Mouse (Mus musculus) intestine, embryonic 14.5 days (tissue): ENCODE data around the gene Furin. TPM values are rescaled to one million over a fixed set of nuclear protein-coding genes. Genes with fewer than 3 reads are reported as not detected.

Experiments used
- ATAC-seq: fragments of 200-750 bp; cut with Nextera tagmentation; replicated peaks from 2 replicates; pipeline ENCODE4 v1.8.0; 2017; ENCODE audit warnings: low read depth, moderate number of reproducible peaks, moderate TSS enrichment, moderate library complexity; ENCODE audit not compliant: low FRiP score, low TSS enrichment
- DNase-seq: peaks from one replicate; pipeline ENCODE4 v3.0.0-alpha.2; 2018; ENCODE audit warnings: low spot score
- H3K27ac ChIP-seq: fragments of 300-500 bp; sonication (generic); 2 replicates; pipeline ENCODE4 v1.5.1; 2014; ENCODE audit warnings: low read depth, mild to moderate bottlenecking, control low read depth
- H3K27me3 ChIP-seq: fragments of 300-500 bp; sonication (generic); replicated peaks from 2 replicates; pipeline ENCODE4 v1.6.1; 2014; ENCODE audit warnings: low read length, control low read depth; ENCODE audit not compliant: control insufficient read depth, insufficient read depth
- H3K36me3 ChIP-seq: fragments of 300-500 bp; sonication (generic); 2 replicates; pipeline ENCODE4 v1.6.1; 2014; ENCODE audit warnings: low read length, control low read depth; ENCODE audit not compliant: control insufficient read depth, insufficient read depth
- H3K4me1 ChIP-seq: fragments of 300-500 bp; sonication (generic); replicated peaks from 2 replicates; pipeline ENCODE4 v1.6.1; 2014; ENCODE audit warnings: low read length, control low read depth, mixed read lengths; ENCODE audit not compliant: control insufficient read depth, insufficient read depth
- H3K4me2 ChIP-seq: fragments of 300-500 bp; sonication (generic); 2 replicates; pipeline ENCODE4 v1.6.1; 2014; ENCODE audit warnings: low read length
- H3K4me3 ChIP-seq: fragments of 300-500 bp; sonication (generic); 2 replicates; pipeline ENCODE4 v1.5.1; 2014; ENCODE audit warnings: low read depth, low read length, control low read depth, mixed read lengths
- H3K9ac ChIP-seq: fragments of 300-500 bp; sonication (generic); 2 replicates; pipeline ENCODE4 v1.6.1; 2014; ENCODE audit warnings: mild to moderate bottlenecking, low read length
- H3K9me3 ChIP-seq: fragments of 300-500 bp; sonication (generic); 2 replicates; pipeline ENCODE4 v1.6.1; 2016; ENCODE audit warnings: low read length, control low read depth; ENCODE audit not compliant: control insufficient read depth
- WGBS: fragments of 180-500 bp; shearing (Covaris S2); extraction: QIAGEN DNeasy Blood & Tissue Kit; methylation state at CpG from one replicate; pipeline ENCODE4 v1.1.7; 2014; 5-methylcytosine and 5-hydroxymethylcytosine counted together
- polyA plus RNA-seq: library from polyadenylated mRNA; unstranded; fragments of >200 nt; fragmentation: Nextera tagmentation; extraction: Ambion mirVana; gene quantifications from 2 replicates; pipeline ENCODE4 v1.2.1, GENCODE M21; 2014

The Furin gene
- polyA plus RNA-seq, 1 experiment from 2014 or later, result 10.3 TPM

GRCm38 (mm10) chr7:80374280-80374679 is 31.0 kb downstream of the Furin start:
- WGBS, result 67% methylated on average over 3 of the region's 3 CpGs
- no peak overlapping the region for H3K9ac ChIP-seq
- H3K4me3 ChIP-seq, result no peak overlapping the region

GRCm38 (mm10) chr7:80373850-80374249 is 31.4 kb downstream of the Furin start:
- Histone ChIP-seq H3K27me3 (no peaks in the 10 kb centered on the region), H3K36me3 (no peaks in the 10 kb centered on the region), H3K27ac (no peak overlapping the region), H3K9me3 (no peaks in the 10 kb centered on the region), H3K4me3 (no peak overlapping the region), H3K9ac (no peak overlapping the region), H3K4me1 (peaks cover 12% of the 10 kb centered on the region), H3K4me2 (no peak overlapping the region)
- WGBS, result 84% methylated on average over 12 of the region's 12 CpGs
- ATAC-seq, result no peak
- DNase-seq, result no peak

More at GRCm38 (mm10) chr7:80374280-80374679, 31.0 kb downstream of the Furin start:
- H3K4me1 ChIP-seq, result peaks cover 12% of the 10 kb centered on the region
- ATAC-seq (no peak), DNase-seq (no peak)
- no peaks in the 10 kb centered on the region for H3K36me3 ChIP-seq
- H3K4me2 ChIP-seq, result no peak overlapping the region
- H3K27ac ChIP-seq, result no peak overlapping the region
- H3K27me3 ChIP-seq, result no peaks in the 10 kb centered on the region
- H3K9me3 ChIP-seq, result no peaks in the 10 kb centered on the region

- no peak overlapping the region for H3K4me3 ChIP-seq
- 74% methylated on average over 4 of the region's 4 CpGs for WGBS
- H3K27me3 ChIP-seq, result no peaks in the 10 kb centered on the region
- ATAC-seq, result no peak
- no peak overlapping the region for H3K9ac ChIP-seq
- no peak overlapping the region for H3K27ac ChIP-seq
- H3K36me3 ChIP-seq, result peaks cover 2% of the 10 kb centered on the region; the same call in 1 of the 2 replicates
- H3K4me2 ChIP-seq, result no peak overlapping the region
- no peaks in the 10 kb centered on the region for H3K9me3 ChIP-seq
- DNase-seq, result no peak
- peaks cover 12% of the 10 kb centered on the region for H3K4me1 ChIP-seq
Observed at GRCm38 (mm10) chr7:80373352-80373751, 31.9 kb downstream of the Furin start.

- Histone ChIP-seq H3K4me2 (no peak overlapping the region), H3K4me1 (peaks cover 12% of the 10 kb centered on the region), H3K9ac (no peak overlapping the region), H3K27me3 (no peaks in the 10 kb centered on the region), H3K4me3 (no peak overlapping the region), H3K27ac (no peak overlapping the region), H3K9me3 (no peaks in the 10 kb centered on the region), H3K36me3 (peaks cover 9% of the 10 kb centered on the region)
- ATAC-seq (no peak), DNase-seq (no peak)
- WGBS, result 52% methylated on average over 2 of the region's 2 CpGs
Observed at GRCm38 (mm10) chr7:80372667-80373066, 32.6 kb downstream of the Furin start.

GRCm38 (mm10) chr7:80372166-80372565 is 33.1 kb downstream of the Furin start:
- H3K27me3 ChIP-seq, result no peaks in the 10 kb centered on the region
- no peak for ATAC-seq
- 81% methylated on average over 3 of the region's 3 CpGs for WGBS

GRCm38 (mm10) chr7:80371041-80371751 is 34.0 kb downstream of the Furin start, which contains the start of gene Man2a2:
Man2a2 (minus strand) TSS chr7:80371375.
- Histone ChIP-seq H3K27ac (peak within 1 kb of the TSS; percentile 80), H3K27me3 (no peaks in the 10 kb centered on the region), H3K4me1 (peaks cover 12% of the 10 kb centered on the region), H3K9me3 (no peaks in the 10 kb centered on the region), H3K4me3 (peak within 1 kb of the TSS; percentile 89), H3K36me3 (peaks cover 24% of the 10 kb centered on the region), H3K4me2 (peak within 1 kb of the TSS; percentile 71), H3K9ac (peak within 1 kb of the TSS; percentile 80)
- under 1% methylated on average over 65 of the region's 86 CpGs for WGBS
- peak; percentile 66 for ATAC-seq
- peak; percentile 80 for DNase-seq

More at GRCm38 (mm10) chr7:80372166-80372565, 33.1 kb downstream of the Furin start:
- Histone ChIP-seq H3K9me3 (no peaks in the 10 kb centered on the region), H3K9ac (no peak overlapping the region), H3K27ac (no peak overlapping the region), H3K36me3 (peaks cover 14% of the 10 kb centered on the region), H3K4me2 (no peak overlapping the region), H3K4me3 (no peak overlapping the region), H3K4me1 (peaks cover 12% of the 10 kb centered on the region)
- no peak for DNase-seq

GRCm38 (mm10) chr7:80370649-80371040 is 34.6 kb downstream of the Furin start:
- ATAC-seq (peak; percentile 37), DNase-seq (peak; percentile 86)
- H3K4me2 ChIP-seq, result peak overlapping the region; percentile 71
- under 1% methylated on average over 31 of the region's 31 CpGs for WGBS
- peak overlapping the region; percentile 80 for H3K27ac ChIP-seq
- peak overlapping the region; percentile 89 for H3K4me3 ChIP-seq
- H3K9ac ChIP-seq, result peak overlapping the region; percentile 80
- H3K9me3 ChIP-seq, result no peaks in the 10 kb centered on the region
- peaks cover 29% of the 10 kb centered on the region for H3K36me3 ChIP-seq
- peaks cover 12% of the 10 kb centered on the region for H3K4me1 ChIP-seq
- no peaks in the 10 kb centered on the region for H3K27me3 ChIP-seq

GRCm38 (mm10) chr7:80369967-80370431 is 35.2 kb downstream of the Furin start:
- Histone ChIP-seq H3K4me3 (peak overlapping the region; percentile 89), H3K27me3 (no peaks in the 10 kb centered on the region), H3K36me3 (peaks cover 30% of the 10 kb centered on the region), H3K27ac (peak overlapping the region; percentile 80), H3K4me1 (peaks cover 12% of the 10 kb centered on the region), H3K9me3 (no peaks in the 10 kb centered on the region), H3K4me2 (peak overlapping the region; percentile 71), H3K9ac (peak overlapping the region; percentile 80)
- no peak for DNase-seq
- no peak for ATAC-seq
- WGBS, result 27% methylated on average over 4 of the region's 4 CpGs
